Mouse (Mus musculus) ovary, adult 18-20 months (tissue): ENCODE results near the gene Gm12258.
"Not testable (repeated sequence)": the region's sequence is repeated elsewhere in the genome, so short reads cannot be mapped to it uniquely, and the experiment has no call there.

Experiments
- DNase-seq: peaks from one replicate; pipeline ENCODE4 v3.0.0; 2022; ENCODE audit warnings: low spot score, mixed read lengths

The Gm12258 gene

GRCm38 (mm10) chr11:58846919-58847461 lies at the start of gene Gm12258:
Gene Gm12258 (plus strand): TSS chr11:58847158.
- DNase-seq, result peak; percentile 85

DNA sequence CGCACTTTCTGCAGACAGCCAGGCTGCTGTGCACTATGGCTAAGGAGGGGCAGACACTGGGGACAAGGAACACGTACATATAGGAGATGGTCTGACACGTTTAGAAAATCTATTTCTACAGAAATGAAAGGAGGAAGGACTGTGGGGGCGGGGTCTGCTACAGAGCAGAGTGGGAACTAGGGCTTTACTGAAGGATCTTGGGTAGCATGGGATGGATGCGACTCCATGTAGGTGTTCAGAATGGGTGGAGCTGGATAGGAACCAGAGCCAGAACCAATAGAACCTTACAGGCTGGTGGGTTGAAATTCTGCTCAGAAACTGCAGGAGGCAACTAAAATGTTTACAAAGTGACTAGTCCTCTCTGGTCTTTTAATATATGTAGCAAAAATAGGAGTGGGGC lies 47.2 kb upstream of the Gm12258 start:
- DNase-seq, result no peak

DNA sequence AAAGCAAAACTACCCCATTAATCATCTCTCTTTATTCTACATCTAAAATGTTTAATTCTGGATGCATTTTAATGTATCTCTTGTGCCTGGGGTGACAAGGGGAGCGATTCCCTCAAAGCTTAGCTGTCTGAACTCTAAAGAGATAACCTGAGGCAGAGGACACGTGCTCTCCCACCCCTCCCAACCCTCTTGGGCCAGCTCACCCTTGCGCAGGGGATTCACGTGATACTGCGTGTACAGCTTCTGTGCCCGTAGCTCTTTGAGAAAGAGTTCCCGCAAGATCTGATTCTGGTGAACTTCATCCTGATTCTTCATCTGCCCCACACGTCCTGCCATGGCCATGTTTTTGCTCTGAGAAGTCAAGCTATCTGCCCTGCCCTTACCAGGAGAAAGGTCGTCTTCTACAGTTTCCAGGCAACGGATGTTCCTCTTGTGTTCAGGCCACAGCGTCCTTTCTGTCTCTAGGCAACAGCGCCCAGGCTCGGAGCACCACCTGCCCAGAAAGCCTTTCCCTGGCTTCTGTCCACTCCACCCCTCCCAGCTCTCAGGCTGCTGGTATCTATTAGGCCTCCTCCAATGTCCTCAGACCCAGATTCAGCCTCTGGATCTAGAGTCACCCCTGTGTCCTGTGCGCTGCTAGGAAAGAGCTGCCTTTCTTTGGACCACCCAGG lies 45.3 kb upstream of the Gm12258 start, which contains the start of gene Fam183b:
Gene Fam183b, minus strand, starts transcription at position 403 of the 671 bp plus-strand sequence.
- peak; percentile 26 for DNase-seq

GRCm38 (mm10) chr11:58803871-58804270 lies 43.1 kb upstream of the Gm12258 start:
- no peak for DNase-seq

DNA sequence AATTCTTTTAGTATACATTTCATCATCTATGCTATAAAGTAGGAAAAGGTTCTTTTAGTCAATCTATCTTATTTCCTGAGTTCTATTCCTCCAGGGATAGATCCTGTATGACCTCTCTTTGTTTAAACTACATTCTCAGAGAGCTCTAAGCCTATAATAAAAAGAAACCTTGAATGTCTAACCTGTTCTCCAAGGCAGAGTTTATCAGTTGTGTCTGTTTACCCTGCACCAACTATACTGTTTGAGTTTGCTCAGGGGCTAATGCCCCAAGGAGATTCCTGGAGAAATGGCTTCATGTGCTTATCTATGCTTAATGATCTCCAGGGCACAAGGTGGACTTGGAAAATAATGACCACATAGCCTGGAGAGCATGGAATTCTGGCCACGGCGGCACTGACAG lies 42.6 kb upstream of the Gm12258 start:
- DNase-seq, result no peak

DNA sequence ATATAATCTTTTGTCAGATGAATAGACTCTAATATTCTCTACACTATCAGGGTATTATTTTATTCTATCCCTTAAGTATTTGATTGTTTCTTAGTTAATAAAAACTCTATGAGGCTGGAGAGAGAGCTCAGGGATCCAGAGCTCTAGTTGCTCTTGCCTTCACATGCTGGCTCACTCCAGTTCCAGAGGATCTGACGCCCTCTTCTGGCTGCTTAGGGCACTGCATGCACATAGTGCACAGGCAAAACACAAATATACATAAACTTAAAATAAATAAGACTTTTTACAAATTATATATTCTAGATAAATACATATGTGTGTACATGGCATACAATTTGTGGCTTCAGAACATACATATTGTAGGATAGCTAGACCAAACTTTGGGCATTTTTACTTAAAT lies 35.0 kb upstream of the Gm12258 start:
- no peak for DNase-seq

GRCm38 (mm10) chr11:58814700-58815099 lies 32.3 kb upstream of the Gm12258 start, which contains the start of gene Olfr313:
Gene Olfr313 (plus strand): TSS chr11:58815000.
- not testable (repeated sequence) for DNase-seq

GRCm38 (mm10) chr11:58815676-58816075 lies 31.3 kb upstream of the Gm12258 start:
- no peak for DNase-seq

DNA sequence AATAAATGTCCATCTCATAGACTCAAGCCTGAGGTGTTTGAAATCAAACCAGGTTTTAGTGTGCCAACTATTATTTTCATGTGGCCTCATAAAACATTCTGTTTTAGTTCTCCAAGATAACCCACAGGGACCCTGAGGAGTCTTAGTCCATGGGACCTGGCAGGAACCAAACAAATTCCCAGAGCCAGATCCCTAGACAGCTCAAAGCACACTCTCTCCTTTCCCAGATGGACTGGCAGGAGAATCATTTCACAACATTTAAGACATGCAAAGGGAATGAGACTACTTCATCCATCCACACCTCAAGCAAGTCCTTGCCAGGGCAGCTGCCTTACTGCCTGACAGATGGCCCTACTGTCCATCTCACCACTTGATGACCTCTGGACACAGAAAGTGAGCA lies 18.0 kb upstream of the Gm12258 start, which contains the start of gene Olfr312:
Gene Olfr312, plus strand, starts transcription at position 301 of the 400 bp plus-strand sequence.
- DNase-seq, result not testable (repeated sequence)

GRCm38 (mm10) chr11:58829764-58830163 lies 17.2 kb upstream of the Gm12258 start:
- no peak for DNase-seq

- DNase-seq, result not testable (repeated sequence)
Observed at GRCm38 (mm10) chr11:58832541-58832940, 14.4 kb upstream of the Gm12258 start.

DNA sequence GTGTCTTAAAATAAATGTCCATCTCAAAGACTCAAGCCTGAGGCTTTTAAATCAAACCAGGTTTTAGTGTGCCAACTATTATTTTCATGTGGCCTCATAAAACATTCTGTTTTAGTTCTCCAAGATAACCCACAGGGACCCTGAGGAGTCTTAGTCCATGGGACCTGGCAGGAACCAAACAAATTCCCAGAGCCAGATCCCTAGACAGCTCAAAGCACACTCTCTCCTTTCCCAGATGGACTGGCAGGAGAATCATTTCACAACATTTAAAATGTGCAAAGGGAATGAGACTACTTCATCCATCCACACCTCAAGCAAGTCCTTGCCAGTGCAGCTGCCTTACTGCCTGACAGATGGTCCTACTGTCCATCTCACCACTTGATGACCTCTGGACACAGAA lies 8.0 kb upstream of the Gm12258 start, which contains the start of gene Olfr311:
Gene Olfr311, plus strand, starts transcription at position 301 of the 400 bp plus-strand sequence.
- not testable (repeated sequence) for DNase-seq

- DNase-seq, result no peak
Observed at GRCm38 (mm10) chr11:58847636-58848035, 678 bp downstream of the Gm12258 start.

DNA sequence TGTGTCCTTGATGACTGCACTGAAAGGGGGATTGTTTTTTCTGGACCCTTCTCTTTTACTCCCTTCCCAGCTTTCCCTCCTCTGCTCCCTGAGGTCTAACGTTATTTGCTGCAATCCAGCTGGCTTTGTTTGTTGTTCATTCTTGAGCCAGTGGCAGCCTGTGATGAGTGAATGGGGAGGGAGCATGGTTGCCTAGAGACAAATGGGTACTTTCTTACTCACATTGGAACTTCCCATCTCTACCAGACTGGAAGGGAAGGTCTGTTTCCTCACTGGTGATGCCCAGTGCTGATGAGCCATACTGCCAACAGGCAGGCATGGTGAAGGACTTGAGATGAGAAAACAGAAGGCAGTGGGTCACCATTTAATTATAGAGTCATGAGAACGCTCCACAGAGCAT lies 2.8 kb downstream of the Gm12258 start:
- DNase-seq, result no peak

DNA sequence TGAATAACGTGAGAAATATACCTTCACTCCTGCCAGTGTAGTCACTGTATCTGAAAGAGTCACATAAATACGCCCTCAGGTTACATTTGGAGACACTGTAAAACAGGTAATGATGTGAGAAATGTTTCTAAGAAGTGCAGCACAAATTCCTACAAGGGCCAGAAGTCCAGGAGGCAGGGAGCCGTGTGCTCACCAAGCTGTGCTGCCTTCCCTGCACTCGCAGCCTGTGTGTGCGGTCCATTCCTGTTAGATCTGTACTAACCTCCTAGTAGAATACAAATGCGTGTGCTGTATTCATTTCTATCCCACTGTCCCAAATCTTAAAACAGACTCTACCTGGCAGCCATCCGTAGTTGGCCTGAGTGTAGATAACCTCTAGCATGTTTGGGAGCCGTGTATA lies 13.8 kb downstream of the Gm12258 start:
- DNase-seq, result no peak

DNA sequence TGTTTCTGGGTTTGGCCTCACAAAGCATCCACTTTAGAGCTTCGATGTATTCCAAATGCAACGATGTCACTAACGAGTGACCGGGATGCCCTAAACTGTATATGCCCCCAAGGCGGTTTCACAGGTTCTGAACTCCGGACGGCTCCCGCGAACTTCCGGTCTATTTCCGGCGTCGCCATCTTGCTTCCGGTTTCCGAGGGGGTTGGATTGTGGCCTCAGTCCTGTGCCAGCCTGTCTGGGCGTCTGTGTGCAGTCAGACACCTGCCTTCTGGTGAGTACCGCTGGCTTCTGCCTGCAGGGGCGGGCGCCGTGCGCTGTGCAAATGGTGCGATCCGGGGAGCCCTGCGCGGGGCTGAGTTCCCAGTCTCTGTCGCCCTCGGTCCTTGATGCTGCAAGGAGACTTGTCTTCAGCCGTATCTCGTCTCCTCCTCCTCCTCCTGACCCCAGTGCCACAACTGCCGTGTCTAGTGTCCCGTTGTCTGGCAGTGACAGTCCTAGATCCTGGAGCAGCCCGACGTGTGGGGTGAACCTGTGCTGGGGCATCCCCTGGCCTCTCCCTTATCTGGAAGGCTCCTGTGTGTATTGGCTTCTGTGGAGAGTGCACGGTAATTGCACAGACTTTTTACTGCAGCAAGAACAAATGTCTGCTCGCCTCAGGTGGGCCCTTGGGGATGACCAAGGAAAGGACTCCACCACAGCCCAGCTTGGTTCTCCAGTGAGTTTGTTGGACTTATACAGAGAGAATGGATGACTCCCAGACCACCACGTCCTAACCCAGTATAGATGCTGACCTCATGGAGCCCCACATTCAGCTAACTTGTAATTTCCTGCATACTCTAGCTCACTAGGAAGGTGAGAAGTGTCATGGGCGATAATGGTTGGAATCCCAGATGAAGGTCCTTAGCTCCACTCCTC lies 20.3 kb downstream of the Gm12258 start, which contains the start of gene 2810021J22Rik:
Gene 2810021J22Rik, plus strand, starts transcription at position 178 of the 915 bp plus-strand sequence.
- DNase-seq, result peak; percentile 68

DNA sequence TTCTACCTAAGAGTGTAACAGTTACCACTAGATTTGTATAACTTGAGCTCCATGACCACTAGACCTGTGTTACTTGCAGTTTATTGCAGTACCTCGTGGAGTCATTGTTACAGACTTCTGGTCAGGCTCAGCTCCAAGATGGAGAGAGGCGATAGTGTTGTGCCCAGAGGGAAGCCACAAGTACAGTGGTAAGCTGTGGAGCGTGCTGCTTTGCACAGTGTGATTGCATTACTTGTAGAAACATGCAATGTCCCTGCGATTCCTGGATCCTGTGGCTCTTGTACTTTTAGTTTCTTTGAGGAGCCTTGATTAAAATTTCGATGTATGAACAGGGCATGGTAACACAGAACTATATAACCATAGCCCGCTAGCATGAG lies 21.0 kb downstream of the Gm12258 start:
- DNase-seq, result no peak

DNA sequence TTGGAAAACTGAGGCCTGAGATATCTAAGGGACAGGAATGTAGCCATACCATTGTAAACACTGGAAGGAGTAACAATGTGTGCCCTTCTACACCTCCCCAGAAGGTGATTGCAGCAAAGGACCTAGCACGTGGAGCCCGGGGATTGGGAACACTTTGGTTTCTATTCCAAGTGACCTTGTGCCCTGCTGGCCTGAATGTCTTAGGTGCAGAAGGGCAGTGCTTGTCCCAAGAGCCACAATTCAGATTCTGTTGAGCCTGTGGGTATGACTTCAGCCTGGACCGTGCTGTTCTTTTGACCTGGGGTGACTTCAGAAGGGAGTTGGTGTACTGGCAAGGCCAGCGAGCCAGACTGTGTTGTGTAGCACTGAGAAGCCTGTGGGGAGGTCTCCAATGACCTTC lies 24.0 kb downstream of the Gm12258 start:
- DNase-seq, result no peak

DNA sequence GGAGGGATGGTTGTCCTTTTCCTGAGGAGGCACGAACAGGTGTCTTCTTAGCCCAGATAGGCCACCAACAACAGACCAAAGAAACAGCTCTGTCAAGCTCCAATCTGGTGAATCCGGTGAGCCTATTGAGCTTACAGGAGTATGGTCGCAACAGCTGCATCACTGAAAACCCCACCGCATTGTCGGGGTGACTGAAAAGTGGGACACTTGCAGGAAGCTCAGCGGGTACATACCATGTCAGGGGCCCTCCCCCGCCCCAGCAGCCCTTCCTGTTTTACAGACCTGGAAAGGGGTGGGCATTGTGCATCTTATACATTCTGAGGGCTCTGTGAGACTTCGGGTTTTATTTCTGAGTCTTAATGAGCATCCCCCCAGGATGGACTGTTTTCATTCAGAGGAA lies 36.8 kb downstream of the Gm12258 start:
- DNase-seq, result no peak

DNA sequence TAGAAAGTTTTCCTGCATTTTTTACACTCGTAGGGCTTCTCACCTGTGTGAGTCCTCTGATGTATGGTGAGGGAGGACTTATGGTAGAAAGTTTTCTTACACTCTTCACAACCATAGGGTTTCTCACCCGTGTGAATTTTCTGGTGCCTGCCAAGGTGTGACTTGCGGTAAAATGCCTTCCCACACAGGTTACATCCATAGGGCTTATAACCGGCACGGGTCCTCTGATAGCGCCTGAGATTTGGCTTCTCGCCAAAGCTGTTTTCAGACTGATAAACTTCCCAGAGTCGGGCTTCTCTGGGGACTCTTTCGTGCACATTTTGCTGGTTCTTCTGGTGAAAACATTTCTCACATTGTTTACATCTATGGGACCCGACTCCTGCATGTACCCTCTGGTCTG lies 43.6 kb downstream of the Gm12258 start:
- DNase-seq, result no peak

DNA sequence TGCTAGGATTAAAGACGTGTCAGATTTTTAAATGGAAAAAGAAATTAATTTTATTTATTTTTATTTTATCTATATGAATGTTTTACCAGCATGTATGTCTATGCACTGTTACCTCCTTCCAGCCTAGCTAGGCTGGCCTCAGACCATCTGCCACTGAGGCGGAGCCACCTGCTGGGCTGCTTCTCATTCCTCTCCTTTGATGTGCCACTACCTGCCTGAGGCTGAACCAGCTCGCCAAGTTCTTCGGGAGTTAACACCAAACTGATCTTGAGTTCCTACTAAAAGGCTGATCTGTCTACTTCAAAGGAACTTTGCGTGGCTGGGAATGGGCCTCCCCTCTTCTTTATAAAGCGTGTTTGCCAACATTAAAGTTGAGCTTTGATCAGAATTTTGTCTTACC lies 47.5 kb downstream of the Gm12258 start:
- no peak for DNase-seq

DNA sequence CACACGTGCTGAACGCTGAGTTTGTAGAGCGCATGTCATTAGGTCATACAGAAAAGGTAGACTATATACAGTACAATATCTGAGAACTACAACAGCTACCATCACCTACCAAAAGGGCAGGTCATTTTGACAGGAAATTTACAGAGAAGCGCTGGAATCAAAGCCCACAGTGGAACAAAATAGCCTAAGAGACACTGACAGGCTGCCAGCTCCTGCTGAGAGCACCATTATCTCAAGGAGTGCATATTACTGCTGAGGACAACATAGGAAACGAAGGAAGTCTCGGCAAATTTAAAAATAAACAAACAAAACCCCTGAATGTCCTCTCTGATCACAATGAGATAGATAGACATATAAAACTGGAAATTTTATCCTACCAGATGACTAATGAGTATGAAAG lies 50.5 kb downstream of the Gm12258 start:
- DNase-seq, result no peak
